Mouse (Mus musculus) cerebellum, adult 2 months (tissue): ENCODE measurements around the gene Aspscr1.

Experiments used
- CTCF ChIP-seq: fragments of 200-500 bp; IDR thresholded peaks from 2 replicates; pipeline ENCODE4 v1.5.1; 2011; ENCODE audit warnings: low read depth, mild to moderate bottlenecking, control low read depth, low read length, moderate library complexity, borderline replicate concordance; ENCODE audit not compliant: insufficient read depth
- POLR2A ChIP-seq: fragments of 200-500 bp; IDR thresholded peaks from 2 replicates; pipeline ENCODE4 v1.6.1; 2011; ENCODE audit warnings: low read length, control low read depth, borderline replicate concordance; ENCODE audit not compliant: insufficient read depth

- TF ChIP-seq CTCF (no peak), POLR2A (no peak)
Measured at GRCm38 (mm10) chr11:120629911-120630310, 42.9 kb upstream of the Aspscr1 start.
